Mouse (Mus musculus): ENCODE measurements at regions not wholly inside any gene's neighbourhood (a gene's known extent, or its start where the extent isn't known, plus 50 kb on each side); places are given as distances from the start of the nearest gene placed in this dataset.

- 76% methylated on average over 11 of the region's 11 CpGs for WGBS
- Histone ChIP-seq H3K9ac (no peak overlapping the region), H3K4me2 (no peak overlapping the region), H3K27me3 (no peaks in the 10 kb centered on the region), H3K4me1 (peaks cover 26% of the 10 kb centered on the region), H3K4me3 (replicated peaks) (no peak overlapping the region), H3K27ac (no peak overlapping the region), H3K36me3 (no peaks in the 10 kb centered on the region), H3K9me3 (replicated peaks) (no peaks in the 10 kb centered on the region)
- ATAC-seq (replicated peaks; ENCODE audit: low FRiP score): no peak
Measured at GRCm38 (mm10) chr3:151893421-151894235, 56.2 kb upstream of the Ptgfr start.

- H3K27me3 ChIP-seq: no peaks in the 10 kb centered on the region
- H3K4me1 ChIP-seq: peaks cover 26% of the 10 kb centered on the region
- whole genome bisulfite sequencing: 11% methylated on average over 6 of the region's 6 CpGs
- H3K9me3 ChIP-seq (replicated peaks): no peaks in the 10 kb centered on the region
- H3K36me3 ChIP-seq: no peaks in the 10 kb centered on the region
- ATAC-seq (replicated peaks; ENCODE audit: low FRiP score): peak; percentile 85
- no peak overlapping the region for H3K9ac ChIP-seq
- H3K27ac ChIP-seq: peak overlapping the region; percentile 71
- H3K4me2 ChIP-seq: peak overlapping the region; percentile 5; the same call in 1 of the 2 replicates
- H3K4me3 ChIP-seq (replicated peaks): no peak overlapping the region
Measured at GRCm38 (mm10) chr3:151891760-151892253, 54.4 kb upstream of the Ptgfr start.

- H3K27ac ChIP-seq: peak overlapping the region; percentile 71; the same call in 1 of the 2 replicates
- WGBS: 74% methylated on average over 3 of the region's 3 CpGs
- peaks cover 26% of the 10 kb centered on the region for H3K4me1 ChIP-seq
- H3K4me2 ChIP-seq: peak overlapping the region; percentile 5; the same call in 1 of the 2 replicates
- H3K27me3 ChIP-seq: no peaks in the 10 kb centered on the region
- H3K9ac ChIP-seq: no peak overlapping the region
- no peaks in the 10 kb centered on the region for H3K36me3 ChIP-seq
- no peak for ATAC-seq (replicated peaks; ENCODE audit: low FRiP score)
- no peaks in the 10 kb centered on the region for H3K9me3 ChIP-seq (replicated peaks)
- H3K4me3 ChIP-seq (replicated peaks): no peak overlapping the region
Measured at GRCm38 (mm10) chr3:151891336-151891735, 53.9 kb upstream of the Ptgfr start.

GRCm38 (mm10) chr3:151889738-151890137 is 52.3 kb upstream of the Ptgfr start:
- 43% methylated on average over 8 of the region's 8 CpGs for WGBS
- Histone ChIP-seq H3K4me3 (replicated peaks) (no peak overlapping the region), H3K4me2 (no peak overlapping the region), H3K9me3 (replicated peaks) (no peaks in the 10 kb centered on the region), H3K36me3 (no peaks in the 10 kb centered on the region), H3K4me1 (peaks cover 26% of the 10 kb centered on the region), H3K27ac (no peak overlapping the region), H3K27me3 (no peaks in the 10 kb centered on the region), H3K9ac (no peak overlapping the region)
- 0 out of 2 replicates have a peak, but pooled peaks have one; percentile 44 for ATAC-seq (replicated peaks; ENCODE audit: low FRiP score)

Data from kidney, embryonic 15.5 days (tissue).